Comparison of ENCODE assay signal across 8 mouse cellular contexts in genomic region chr2:91949411-91950274, GRCm38 (mm10). TPM values are rescaled to one million over a fixed set of nuclear protein-coding genes. Genes with fewer than 3 reads are reported as not detected.
DNase-seq lines count a peak whose midpoint lies in the region; ATAC-seq and TF ChIP-seq lines count a peak whose summit lies in the region.

No protein-coding gene starts in this region.

- dilution Hi-C loops in CH12.LX (cut with MboI; ENCODE audit: extremely low pct_ligation_motif_present, extremely low pct_unique_long_range_greater_than_20kb, low sequenced_read_pairs): no loop called here

- H3K9me3 ChIP-seq in CH12.LX (replicated peaks; ENCODE audit: low read length): no peaks in the 10 kb centered on the region
- H3K9me3 ChIP-seq in midbrain, embryonic 11.5 days (ENCODE audit: control insufficient read depth, low read length): no peaks in the 10 kb centered on the region

- no peak for TF ChIP-seq CTCF in CH12.LX (conservative IDR thresholded peaks at IDR 0.05 in 1 of 2, IDR thresholded peaks at IDR 0.05 in 1 of 2; ENCODE audit: low read depth in 2 of 2, low read length in 2 of 2)

- WGBS in midbrain, embryonic 11.5 days: 76% methylated on average over 17 of the region's 17 CpGs

- H3K27ac ChIP-seq in CH12.LX (ENCODE audit: insufficient read depth, low read depth): 0 out of 2 replicates have a peak overlapping the region, but pooled peaks have one; percentile 6
- no peak overlapping the region; the same call in 1 of the 2 replicates for H3K27ac ChIP-seq in midbrain, embryonic 11.5 days (ENCODE audit: low read depth, low read length)

- no peak for DNase-seq in CH12.LX (ENCODE audit: extremely low read depth)
- peak; percentile 54 for DNase-seq in adrenal gland, postnatal 25 days
- DNase-seq in heart, postnatal 36 days: peak; percentile 55 to 67
- peak; percentile 64 to 79 for DNase-seq in kidney, postnatal 4 days
- DNase-seq in midbrain, embryonic 11.5 days (ENCODE audit: low spot score, missing footprints): peak; percentile 78
- DNase-seq in layer of hippocampus, adult 8-10 months (ENCODE audit: low spot score in 2 of 2): no peak
- DNase-seq in ovary, postnatal 10 days (ENCODE audit: low spot score): no peak

- intact Hi-C loops in heart, postnatal 36 days (cut with DNase I): no loop called here

- no peak for TF ChIP-seq RAD21 in CH12.LX (IDR thresholded peaks at IDR 0.05; ENCODE audit: low read depth, low read length)

- peaks cover 16% of the 10 kb centered on the region for H3K79me2 ChIP-seq in CH12.LX (replicated peaks; ENCODE audit: control insufficient read depth, extremely low read depth, insufficient read depth, poor library complexity, severe bottlenecking)

- H3K36me3 ChIP-seq in CH12.LX (replicated peaks in 1 of 2; ENCODE audit: control insufficient read depth in 1 of 2, insufficient read depth in 1 of 2, low read length in 1 of 2): peaks cover 8 to 41% of the 10 kb centered on the region in 2 experiments
- H3K36me3 ChIP-seq in midbrain, embryonic 11.5 days (ENCODE audit: control insufficient read depth, insufficient read depth, low read length): no peaks in the 10 kb centered on the region

- peak overlapping the region; percentile 49 to 63 (median 56) for H3K4me3 ChIP-seq in CH12.LX (replicated peaks in 1 of 3; ENCODE audit: low read depth in 2 of 3, low read length in 2 of 3, poor library complexity in 1 of 3)
- H3K4me3 ChIP-seq in midbrain, embryonic 11.5 days (ENCODE audit: low read depth, low read length): no peak overlapping the region

- ATAC-seq in erythroid progenitor cell, adult 5-6 weeks (replicated peaks; ENCODE audit: low FRiP score, poor library complexity, severe bottlenecking): 0 out of 2 replicates have a peak, but pooled peaks have one; percentile 9
- ATAC-seq in midbrain, embryonic 11.5 days (ENCODE audit: low FRiP score): peak; percentile 10; the same call in 1 of the 2 replicates

- TF ChIP-seq POLR2A in CH12.LX (IDR thresholded peaks at IDR 0.05; ENCODE audit: low read depth, low read length): no peak

- H3K4me1 ChIP-seq in CH12.LX (ENCODE audit: control insufficient read depth in 1 of 2, insufficient read depth in 2 of 2): peaks cover 28 to 76% of the 10 kb centered on the region in 2 experiments
- H3K4me1 ChIP-seq in midbrain, embryonic 11.5 days (ENCODE audit: control insufficient read depth, insufficient read depth, low read length): peaks cover 24% of the 10 kb centered on the region

- in situ Hi-C loops in CH12.LX (cut with MboI; ENCODE audit: low pct_ligation_motif_present, low pct_unique_long_range_greater_than_20kb, low sequenced_read_pairs): no loop called here

- peak overlapping the region; percentile 81 for H3K4me2 ChIP-seq in CH12.LX (ENCODE audit: insufficient read depth, low read depth, poor library complexity, severe bottlenecking)
- peak overlapping the region; percentile 15; the same call in 1 of the 2 replicates for H3K4me2 ChIP-seq in midbrain, embryonic 11.5 days

- no peak for TF ChIP-seq EP300 in CH12.LX (IDR thresholded peaks at IDR 0.05; ENCODE audit: low read length)

- peak overlapping the region; percentile 27 for H3K9ac ChIP-seq in CH12.LX (ENCODE audit: insufficient read depth, low read depth)
- H3K9ac ChIP-seq in midbrain, embryonic 11.5 days (ENCODE audit: low read length): peak overlapping the region; percentile 36; the same call in 1 of the 2 replicates

- H3K27me3 ChIP-seq in CH12.LX (replicated peaks): no peaks in the 10 kb centered on the region
- H3K27me3 ChIP-seq in midbrain, embryonic 11.5 days (ENCODE audit: control insufficient read depth, insufficient read depth, low read length): no peaks in the 10 kb centered on the region

TF ChIP-seq in CH12.LX, 34 proteins besides CTCF, POLR2A, EP300 and RAD21:
- TF ChIP-seq ZNF384 (IDR thresholded peaks at IDR 0.05; ENCODE audit: low read depth, low read length): no peak
- no peak for TF ChIP-seq ZKSCAN1 (IDR thresholded peaks at IDR 0.05; ENCODE audit: borderline replicate concordance, low read depth, low read length)
- TF ChIP-seq JUN (IDR thresholded peaks at IDR 0.05; ENCODE audit: insufficient read depth, low read depth, low read length): no peak
- no peak for TF ChIP-seq CHD2 (IDR thresholded peaks at IDR 0.05; ENCODE audit: low read length)
- no peak for TF ChIP-seq SMC3 (IDR thresholded peaks at IDR 0.05; ENCODE audit: low read depth, low read length)
- no peak for TF ChIP-seq GABPA (IDR thresholded peaks at IDR 0.05; ENCODE audit: insufficient replicate concordance, low read depth, low read length)
- TF ChIP-seq RCOR1 (conservative IDR thresholded peaks at IDR 0.05; ENCODE audit: low read depth, low read length): no peak
- TF ChIP-seq JUND (conservative IDR thresholded peaks at IDR 0.05; ENCODE audit: low read depth, low read length): no peak
- TF ChIP-seq MYC (IDR thresholded peaks at IDR 0.05; ENCODE audit: low read depth, low read length): no peak
- no peak for TF ChIP-seq NELFE (IDR thresholded peaks at IDR 0.05; ENCODE audit: low read depth, low read length)
- TF ChIP-seq BHLHE40 (IDR thresholded peaks at IDR 0.05; ENCODE audit: low read depth, low read length): no peak
- no peak for TF ChIP-seq POLR2AphosphoS2 (IDR thresholded peaks at IDR 0.05; ENCODE audit: low read depth, low read length)
- TF ChIP-seq KAT2A (IDR thresholded peaks at IDR 0.05; ENCODE audit: insufficient replicate concordance, low read length): no peak

RNA-seq across cellular contexts. Expression of gene Gm9821, which starts 4.1 kb away (rescaled TPM):
- total RNA-seq in CH12.LX (2012; rRNA removed) (0.25 TPM in 2 replicates), CH12.LX (2014; rRNA removed) (not detected in 2 replicates)
- polyA plus RNA-seq in CH12.LX (2012; ENCODE audit: insufficient read length, low read depth): 3.8 TPM in 2 replicates
- total RNA-seq in adrenal gland, postnatal 25 days (2021): not detected in 2 replicates
- not detected in 2 replicates for total RNA-seq in erythroid progenitor cell, adult 5-6 weeks (2015; ENCODE audit: low replicate concordance)
- 0.13 TPM in 1 of 2 replicates, not detected in the other for total RNA-seq in erythroid progenitor cell, adult 5-6 weeks (2017; ENCODE audit: low replicate concordance)
- total RNA-seq in heart, postnatal 36 days (2021): not detected
- polyA plus RNA-seq in midbrain, embryonic 11.5 days (2014; fragmentation: Nextera tagmentation; extraction: Ambion mirVana): 0.25 TPM in 1 of 2 replicates, not detected in the other
- not detected for total RNA-seq in layer of hippocampus, adult 8-10 months (2022)

RNA-seq across cellular contexts. Expression of gene Mdk, which starts 17.5 kb away (rescaled TPM):
- total RNA-seq in CH12.LX (2012; rRNA removed) (0.25 and 0.38 TPM in 2 replicates), CH12.LX (2014; rRNA removed) (0.34 TPM in 1 of 2 replicates, not detected in the other)
- 2.4 and 3.1 TPM in 2 replicates for polyA plus RNA-seq in CH12.LX (2012; ENCODE audit: insufficient read length, low read depth)
- 3.5 and 5.8 TPM in 2 replicates for total RNA-seq in adrenal gland, postnatal 25 days (2021)
- total RNA-seq in erythroid progenitor cell, adult 5-6 weeks (2015; ENCODE audit: low replicate concordance): not detected in 2 replicates
- not detected in 2 replicates for total RNA-seq in erythroid progenitor cell, adult 5-6 weeks (2017; ENCODE audit: low replicate concordance)
- 1 to 10 TPM; 2.4 to 3.9 TPM for total RNA-seq in heart, postnatal 36 days (2021)
- polyA plus RNA-seq in midbrain, embryonic 11.5 days (2014; fragmentation: Nextera tagmentation; extraction: Ambion mirVana): 926 and 968 TPM in 2 replicates
- 10 to 100 TPM; 21.4 to 27.8 (median 24.1) TPM for total RNA-seq in layer of hippocampus, adult 8-10 months (2022)

RNA-seq across cellular contexts. Expression of gene Chrm4, which starts 22.6 kb away (rescaled TPM):
- total RNA-seq in CH12.LX (2012; rRNA removed) (13.9 and 15.1 TPM in 2 replicates), CH12.LX (2014; rRNA removed) (9.2 and 10.0 TPM in 2 replicates)
- 10.4 and 14.4 TPM in 2 replicates for polyA plus RNA-seq in CH12.LX (2012; ENCODE audit: insufficient read length, low read depth)
- 0.94 and 1.7 TPM in 2 replicates for total RNA-seq in adrenal gland, postnatal 25 days (2021)
- 1.3 TPM in 1 of 2 replicates, not detected in the other for total RNA-seq in erythroid progenitor cell, adult 5-6 weeks (2015; ENCODE audit: low replicate concordance)
- not detected in 2 replicates for total RNA-seq in erythroid progenitor cell, adult 5-6 weeks (2017; ENCODE audit: low replicate concordance)
- not detected for total RNA-seq in heart, postnatal 36 days (2021)
- polyA plus RNA-seq in midbrain, embryonic 11.5 days (2014; fragmentation: Nextera tagmentation; extraction: Ambion mirVana): 0.26 and 0.37 TPM in 2 replicates
- total RNA-seq in layer of hippocampus, adult 8-10 months (2022): 10 to 100 TPM; 27.0 to 29.9 (median 29.1) TPM

RNA-seq across cellular contexts. Expression of gene Dgkz, which starts 26.0 kb away (rescaled TPM):
- total RNA-seq in CH12.LX (2012; rRNA removed) (50.3 and 50.4 TPM in 2 replicates), CH12.LX (2014; rRNA removed) (32.3 and 38.6 TPM in 2 replicates)
- 53.9 and 60.2 TPM in 2 replicates for polyA plus RNA-seq in CH12.LX (2012; ENCODE audit: insufficient read length, low read depth)
- total RNA-seq in adrenal gland, postnatal 25 days (2021): 42.2 and 61.5 TPM in 2 replicates
- 25.6 and 54.1 TPM in 2 replicates for total RNA-seq in erythroid progenitor cell, adult 5-6 weeks (2015; ENCODE audit: low replicate concordance)
- total RNA-seq in erythroid progenitor cell, adult 5-6 weeks (2017; ENCODE audit: low replicate concordance): 8.7 and 11.9 TPM in 2 replicates
- 10 to 100 TPM; 48.4 to 51.2 TPM for total RNA-seq in heart, postnatal 36 days (2021)
- 19.2 and 23.7 TPM in 2 replicates for polyA plus RNA-seq in midbrain, embryonic 11.5 days (2014; fragmentation: Nextera tagmentation; extraction: Ambion mirVana)
- total RNA-seq in layer of hippocampus, adult 8-10 months (2022): 100 to 1,000 TPM; 463 to 479 (median 474) TPM

Comparison
In these comparisons a context has a peak if more than half of its experiments do, and no peak if none do; other contexts are left out.
1. DNase-seq: peak in adrenal gland, postnatal 25 days (single experiment), heart, postnatal 36 days (2 of 2), kidney, postnatal 4 days (2 of 2) and midbrain, embryonic 11.5 days (single experiment); none in CH12.LX (single experiment), layer of hippocampus, adult 8-10 months (0 of 2) and ovary, postnatal 10 days (single experiment).